Mouse (Mus musculus) C2C12 (cell line): ENCODE data around the gene B3galt4. TPM values are rescaled to one million over a fixed set of nuclear protein-coding genes. Genes with fewer than 3 reads are reported as not detected.
A peak's percentile ranks its signal among the peaks of the same experiment; 100 is the strongest.
"Not testable (repeated sequence)": the region's sequence is repeated elsewhere in the genome, so short reads cannot be mapped to it uniquely, and the experiment has no call there.

ENCODE experiments used
- H3K27me3 ChIP-seq: one replicate; pipeline ENCODE4 v1.6.1; 2011; ENCODE audit not compliant: control insufficient read depth, insufficient read depth, insufficient read length
- H3K36me3 ChIP-seq: one replicate; pipeline ENCODE4 v1.6.1; 2011; ENCODE audit not compliant: control insufficient read depth, insufficient read depth
- H3K4me3 ChIP-seq: one replicate; pipeline ENCODE4 v1.5.1; 2011; ENCODE audit warnings: mild to moderate bottlenecking, control low read depth; ENCODE audit not compliant: poor library complexity, insufficient read depth, severe bottlenecking
- H3K79me2 ChIP-seq: one replicate; pipeline ENCODE4 v1.6.1; 2011; ENCODE audit not compliant: control insufficient read depth, insufficient read depth
- H3K79me3 ChIP-seq: one replicate; pipeline ENCODE4 v1.6.1; 2011; ENCODE audit warnings: low read depth, control low read depth
- H3ac ChIP-seq: one replicate; pipeline ENCODE3; 2011; ENCODE audit warnings: low read depth; ENCODE audit not compliant: control insufficient read depth, insufficient read length
- CEBPB ChIP-seq: IDR thresholded peaks from one replicate; pipeline ENCODE4 v1.6.1; 2011; ENCODE audit warnings: low read depth, mild to moderate bottlenecking, control low read depth, moderate library complexity
- CTCF ChIP-seq: IDR thresholded peaks from one replicate; pipeline ENCODE4 v1.5.1; 2011; ENCODE audit not compliant: control insufficient read depth, insufficient read depth, insufficient read length
- FOSL1 ChIP-seq: IDR thresholded peaks from one replicate; pipeline ENCODE4 v1.8.0; 2011; ENCODE audit warnings: mild to moderate bottlenecking, low read length; ENCODE audit not compliant: poor library complexity, insufficient read depth, severe bottlenecking
- MAX ChIP-seq: IDR thresholded peaks from one replicate; pipeline ENCODE4 v1.6.1; 2011; ENCODE audit warnings: mild to moderate bottlenecking, control low read depth
- MYOD1 ChIP-seq: IDR thresholded peaks from one replicate; pipeline ENCODE4 v1.6.1; 2011; ENCODE audit warnings: low read depth; ENCODE audit not compliant: control insufficient read depth, insufficient read length
- MYOG ChIP-seq: IDR thresholded peaks from one replicate; pipeline ENCODE4 v1.6.1; 2011; ENCODE audit not compliant: control insufficient read depth, insufficient read length; ENCODE audit errors: extremely low read depth
- USF1 ChIP-seq: IDR thresholded peaks from one replicate; pipeline ENCODE4 v1.6.1; 2011; ENCODE audit warnings: low read depth, mild to moderate bottlenecking, control low read depth, moderate library complexity
- polyA plus RNA-seq: library from polyadenylated mRNA; unstranded; fragments of >200 nt; fragmentation: generic; extraction: Trizol; gene quantifications from one replicate; pipeline ENCODE4 v1.2.1, GENCODE M21; 2012; ENCODE audit warnings: missing spikeins

B3galt4 gene
- polyA plus RNA-seq, 1 experiment: 1.5 TPM

GRCm38 (mm10) chr17:33995651-33996050, 44.4 kb upstream of the B3galt4 start:
- TF ChIP-seq MYOD1 (no peak), CTCF (no peak), CEBPB (no peak), FOSL1 (no peak), MAX (no peak)
- H3K36me3 ChIP-seq: no peaks in the 10 kb centered on the region
- no peak overlapping the region for H3K4me3 ChIP-seq
- H3K79me3 ChIP-seq: no peaks in the 10 kb centered on the region
- H3K79me2 ChIP-seq: no peaks in the 10 kb centered on the region
- H3K27me3 ChIP-seq: no peaks in the 10 kb centered on the region
- no peak overlapping the region for H3ac ChIP-seq

GRCm38 (mm10) chr17:33994959-33995358, 43.7 kb upstream of the B3galt4 start:
- Histone ChIP-seq H3K4me3 (no peak overlapping the region), H3K79me3 (no peaks in the 10 kb centered on the region), H3ac (no peak overlapping the region), H3K36me3 (no peaks in the 10 kb centered on the region), H3K79me2 (no peaks in the 10 kb centered on the region), H3K27me3 (no peaks in the 10 kb centered on the region)
- TF ChIP-seq MYOD1 (no peak), USF1 (no peak), MAX (no peak)

DNA sequence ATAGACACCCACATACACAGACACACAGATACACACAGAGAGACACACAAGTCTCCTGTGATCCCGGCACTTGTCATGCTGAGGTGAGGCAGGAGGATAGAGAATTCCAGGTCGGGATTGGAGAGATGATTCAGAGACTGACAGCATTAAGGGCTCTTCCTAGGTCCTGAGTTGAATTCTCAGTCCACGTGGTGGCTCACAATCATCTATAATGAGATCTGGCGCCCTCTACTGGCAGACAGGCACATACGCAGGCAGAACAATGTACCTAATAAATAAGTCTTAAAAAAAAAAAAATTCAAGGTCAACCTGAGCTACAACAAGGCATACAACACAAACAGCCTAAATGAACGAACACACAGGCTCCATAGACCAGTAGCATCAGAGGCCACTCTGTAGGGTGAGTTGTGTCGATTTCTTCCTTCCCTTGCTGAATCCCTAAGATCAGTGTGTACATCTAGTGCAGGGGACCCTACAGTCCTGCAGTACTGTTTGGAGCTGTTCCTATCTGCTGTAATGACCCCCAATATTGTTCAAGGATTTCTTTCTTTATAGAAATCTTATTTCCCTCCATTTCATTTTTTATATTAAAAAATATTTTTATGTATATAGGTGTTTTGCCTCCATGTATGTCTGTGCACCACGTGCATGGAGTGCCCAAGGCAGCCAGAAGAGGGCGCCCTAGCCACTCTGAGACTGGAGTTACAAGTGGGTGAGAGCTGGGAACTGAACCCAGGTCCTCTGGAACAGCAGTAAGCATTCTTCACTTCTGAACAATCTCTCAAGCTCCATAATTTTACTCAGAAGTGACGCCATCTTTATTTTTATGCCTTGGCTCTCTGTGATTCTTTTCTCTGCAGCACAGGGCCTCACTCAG, 40.7 kb upstream of the B3galt4 start:
- no peak overlapping the region for H3K4me3 ChIP-seq
- TF ChIP-seq FOSL1 (no peak), CTCF (no peak), MAX (no peak), MYOG (no peak), CEBPB (no peak), USF1 (peak; percentile 92)
- peaks cover 7% of the 10 kb centered on the region for H3K27me3 ChIP-seq
- H3K79me3 ChIP-seq: no peaks in the 10 kb centered on the region
- no peaks in the 10 kb centered on the region for H3K79me2 ChIP-seq
- H3ac ChIP-seq: no peak overlapping the region
- H3K36me3 ChIP-seq: no peaks in the 10 kb centered on the region

- H3K4me3 ChIP-seq, H3K36me3 ChIP-seq, H3ac ChIP-seq, H3K79me2 ChIP-seq, H3K79me3 ChIP-seq: not testable (repeated sequence)
- H3K27me3 ChIP-seq: peaks cover 17% of the 10 kb centered on the region
Measured at GRCm38 (mm10) chr17:33982136-33982535, 30.8 kb upstream of the B3galt4 start.

GRCm38 (mm10) chr17:33981192-33981909, 30.1 kb upstream of the B3galt4 start:
- H3K27me3 ChIP-seq: peaks cover 17% of the 10 kb centered on the region
- H3K79me2 ChIP-seq, H3K4me3 ChIP-seq, H3ac ChIP-seq, H3K79me3 ChIP-seq, H3K36me3 ChIP-seq: not testable (repeated sequence)

- no peak for TF ChIP-seq MYOG
- no peak for TF ChIP-seq FOSL1
- no peak for TF ChIP-seq CTCF
- no peak for TF ChIP-seq USF1
- TF ChIP-seq CEBPB: no peak
- TF ChIP-seq MYOD1: no peak
- TF ChIP-seq MAX: no peak
- H3ac ChIP-seq: no peak overlapping the region
- no peaks in the 10 kb centered on the region for H3K36me3 ChIP-seq
- H3K79me2 ChIP-seq: no peaks in the 10 kb centered on the region
- no peak overlapping the region for H3K4me3 ChIP-seq
- H3K79me3 ChIP-seq: no peaks in the 10 kb centered on the region
- H3K27me3 ChIP-seq: peaks cover 17% of the 10 kb centered on the region
Measured at GRCm38 (mm10) chr17:33980181-33981035, 29.1 kb upstream of the B3galt4 start.
